Mouse (Mus musculus) effector memory CD4-positive, alpha-beta T cell, adult 7 months (primary cell): Measurements from ENCODE around the gene Mfsd11. TPM values are rescaled to one million over a fixed set of nuclear protein-coding genes. Genes with fewer than 3 reads are reported as not detected.

ENCODE experiments used
- polyA plus RNA-seq: library from polyadenylated mRNA; unstranded; fragments of 100-300 nt; shearing (Covaris generic); gene quantifications from one replicate; pipeline ENCODE4 v1.2.1, GENCODE M21; 2017

Gene Mfsd11
- 15.8 TPM for polyA plus RNA-seq

GRCm38 (mm10) chr11:116852291-116852890 lies at the start of gene Mfsd11:
TSS of gene Mfsd11 (plus strand) at chr11:116852440.

DNA sequence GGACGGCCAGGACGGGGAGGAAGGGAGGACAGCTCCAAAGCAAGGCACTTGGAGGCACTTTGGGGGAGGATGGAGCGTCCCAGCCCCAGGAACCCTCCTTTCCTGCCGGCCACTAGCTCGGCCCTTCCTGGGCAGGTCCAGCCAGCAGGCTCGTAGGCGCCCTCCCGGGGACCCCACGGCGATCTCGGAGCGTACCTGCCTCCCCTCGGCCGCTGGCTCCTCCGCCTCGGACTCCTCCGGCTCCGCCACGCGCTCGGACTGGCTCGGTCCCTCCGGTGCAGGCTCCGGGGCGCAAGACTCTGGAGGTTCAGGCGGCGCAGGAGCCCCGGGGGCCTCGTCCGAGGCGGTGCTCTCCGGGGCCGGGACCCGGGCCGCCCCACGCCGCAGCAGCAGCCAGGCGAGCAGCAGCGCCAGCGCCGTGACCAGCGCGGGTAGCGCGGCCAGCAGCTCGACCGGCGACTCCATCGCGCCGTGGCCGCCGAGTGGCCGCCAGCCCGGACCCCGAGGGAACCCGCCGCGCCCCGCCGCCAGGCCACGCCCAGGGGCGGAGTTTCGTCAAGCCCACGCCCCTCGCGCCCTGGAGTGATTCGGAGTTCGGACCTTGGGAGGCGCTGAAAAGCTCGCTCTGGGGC lies 24.6 kb upstream of the Mfsd11 start, which contains the start of gene Mxra7:
Gene Mxra7 (minus strand): TSS at position 513 of the 632 bp plus-strand sequence.

GRCm38 (mm10) chr11:116843261-116844233 lies 8.7 kb upstream of the Mfsd11 start, which contains the start of the genes Mettl23 and Jmjd6:
TSS of gene Mettl23 (plus strand) at chr11:116843278.
TSS of gene Jmjd6 (minus strand) at chr11:116843449.

GRCm38 (mm10) chr11:116852891-116853511 lies 761 bp downstream of the Mfsd11 start, which contains the start of gene Srsf2:
TSS of gene Srsf2 (minus strand) at chr11:116853094.

DNA sequence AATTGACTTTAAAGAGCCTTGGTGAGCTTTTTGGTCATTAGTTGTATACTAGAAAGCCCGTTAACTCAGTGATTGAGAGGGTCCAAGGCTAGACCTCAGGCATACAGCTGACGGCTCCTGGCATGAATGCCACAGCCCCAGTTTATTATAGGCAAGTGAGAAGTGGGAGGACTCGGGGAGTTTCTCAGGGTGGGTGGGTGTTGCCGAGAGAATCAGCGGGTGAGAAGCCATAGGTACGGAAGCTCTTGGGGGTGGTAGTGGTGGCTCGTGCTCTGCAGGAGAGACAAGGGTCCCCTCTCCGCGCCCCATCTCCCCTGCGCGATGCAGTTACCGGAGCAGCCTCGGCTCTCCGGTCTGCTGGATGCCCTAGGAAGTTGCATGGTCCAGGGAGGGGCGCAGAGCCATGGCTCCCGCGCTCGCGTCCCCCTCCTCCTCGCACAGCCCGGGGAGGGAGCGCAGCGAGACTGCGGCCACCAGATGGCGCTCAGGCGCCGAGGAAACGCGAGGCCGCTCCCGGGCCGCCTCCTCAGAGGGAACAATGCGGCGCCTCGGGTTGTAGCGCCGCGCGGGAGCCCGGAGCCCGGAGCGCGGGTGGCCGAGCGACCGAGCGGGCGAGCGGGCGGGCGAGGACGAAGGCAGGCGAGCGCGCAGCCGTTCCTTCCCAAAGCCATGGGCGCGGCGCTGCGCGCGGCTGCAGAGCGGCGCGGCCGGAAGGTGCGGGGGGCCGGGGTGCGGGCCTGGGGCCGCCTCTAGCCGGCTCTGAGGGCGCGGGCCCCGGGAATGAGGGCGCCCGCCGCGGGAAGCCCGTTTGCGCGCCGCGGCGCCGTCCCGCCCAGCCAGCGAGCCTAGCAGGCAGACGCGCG lies 66.3 kb downstream of the Mfsd11 start, which contains the start of gene Mgat5b:
Gene Mgat5b (plus strand): TSS at position 541 of the 863 bp plus-strand sequence.

Other genes starting within 250 kb of the Mfsd11 start
- gene Rhbdf2, start 225.4 kb upstream of the Mfsd11 start, polyA plus RNA-seq: 26.2 TPM
- not detected for gene Prcd, start 198.9 kb upstream of the Mfsd11 start, polyA plus RNA-seq
- gene Cygb, start 198.1 kb upstream of the Mfsd11 start, polyA plus RNA-seq: not detected
- 2.9 TPM for gene St6galnac1, start 76.9 kb upstream of the Mfsd11 start, polyA plus RNA-seq
- gene Mxra7, start 24.4 kb upstream of the Mfsd11 start, polyA plus RNA-seq: not detected
- 130 TPM for gene Mettl23, start 9.2 kb upstream of the Mfsd11 start, polyA plus RNA-seq
- 95.3 TPM for gene Jmjd6, start 9.0 kb upstream of the Mfsd11 start, polyA plus RNA-seq
- 350 TPM for gene Srsf2, start 654 bp downstream of the Mfsd11 start, polyA plus RNA-seq
- not detected for gene Mgat5b, start 66.4 kb downstream of the Mfsd11 start, polyA plus RNA-seq